Mouse (Mus musculus): ENCODE measurements around the gene Tmem179. TPM values are rescaled to one million over a fixed set of nuclear protein-coding genes. Genes with fewer than 3 reads are reported as not detected.
A peak's percentile ranks its signal among the peaks of the same experiment; 100 is the strongest.

The Tmem179 gene
- polyA plus RNA-seq, 1 experiment from 2014 or later, result 0.67 TPM

DNA sequence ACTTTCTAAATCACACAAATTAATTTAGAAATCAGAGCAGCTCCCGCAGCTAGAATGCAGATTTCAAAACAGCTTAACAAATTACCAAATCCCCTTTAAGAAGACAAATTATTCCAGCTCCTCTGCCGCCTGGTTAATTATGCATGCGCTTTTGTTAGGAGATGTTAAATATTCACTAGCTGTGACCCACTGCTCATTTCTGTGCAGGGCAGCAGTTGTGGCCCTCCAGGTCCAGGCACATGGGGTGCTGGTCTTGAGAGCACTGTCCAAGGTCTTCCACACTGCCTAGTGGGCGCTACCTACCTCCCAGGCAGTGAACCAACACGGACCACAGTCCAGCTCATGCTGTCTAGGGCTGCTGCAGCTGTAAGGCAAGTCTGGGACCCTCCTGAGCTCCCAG, 46.3 kb downstream of the Tmem179 start:
- H3K4me1 ChIP-seq (ENCODE audit: insufficient read depth, low read length), result peaks cover 16% of the 10 kb centered on the region
- H3K4me2 ChIP-seq (replicated peaks; ENCODE audit: low read depth, low read length), result no peak overlapping the region
- H3K27me3 ChIP-seq (ENCODE audit: insufficient read depth, low read length), result peaks cover 17% of the 10 kb centered on the region
- H3K9ac ChIP-seq (replicated peaks; ENCODE audit: low read length), result no peak overlapping the region
- WGBS, result 72% methylated on average over 5 of the region's 5 CpGs
- H3K27ac ChIP-seq (ENCODE audit: low read length), result no peak overlapping the region
- no peaks in the 10 kb centered on the region for H3K36me3 ChIP-seq (ENCODE audit: insufficient read depth, low read length)
- 0 out of 2 replicates have a peak, but pooled peaks have one; percentile 28 for ATAC-seq (ENCODE audit: low FRiP score, low TSS enrichment)
- no peak overlapping the region for H3K4me3 ChIP-seq (ENCODE audit: low read length)
- no peaks in the 10 kb centered on the region for H3K9me3 ChIP-seq (ENCODE audit: low read length)

DNA sequence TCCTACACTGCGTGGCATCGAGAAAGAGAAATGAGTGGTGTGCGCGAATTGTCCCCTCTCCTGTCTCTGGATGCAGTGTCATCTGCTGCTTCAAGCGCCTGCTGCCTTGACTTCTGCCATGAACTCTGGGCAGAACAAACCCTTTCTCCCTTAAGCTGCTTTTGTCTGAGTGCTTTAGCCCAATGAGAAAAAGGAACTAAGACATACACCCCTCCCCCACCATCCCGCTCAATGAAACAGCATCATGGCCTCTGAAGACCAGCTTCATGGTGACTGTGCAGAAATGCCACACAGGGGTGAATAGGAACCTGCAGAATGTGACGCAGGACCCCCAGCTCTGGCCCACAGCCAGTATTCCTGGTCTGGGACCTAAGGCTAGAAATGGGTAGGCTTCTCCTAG, 47.2 kb downstream of the Tmem179 start:
- no peak for ATAC-seq (ENCODE audit: low FRiP score, low TSS enrichment)
- Histone ChIP-seq H3K9me3 (ENCODE audit: low read length) (no peaks in the 10 kb centered on the region), H3K4me3 (ENCODE audit: low read length) (no peak overlapping the region), H3K4me1 (ENCODE audit: insufficient read depth, low read length) (peaks cover 16% of the 10 kb centered on the region), H3K27ac (ENCODE audit: low read length) (no peak overlapping the region), H3K27me3 (ENCODE audit: insufficient read depth, low read length) (peaks cover 12% of the 10 kb centered on the region), H3K4me2 (replicated peaks; ENCODE audit: low read depth, low read length) (no peak overlapping the region), H3K36me3 (ENCODE audit: insufficient read depth, low read length) (no peaks in the 10 kb centered on the region), H3K9ac (replicated peaks; ENCODE audit: low read length) (no peak overlapping the region)
- WGBS, result 89% methylated on average over 7 of the region's 7 CpGs

DNA sequence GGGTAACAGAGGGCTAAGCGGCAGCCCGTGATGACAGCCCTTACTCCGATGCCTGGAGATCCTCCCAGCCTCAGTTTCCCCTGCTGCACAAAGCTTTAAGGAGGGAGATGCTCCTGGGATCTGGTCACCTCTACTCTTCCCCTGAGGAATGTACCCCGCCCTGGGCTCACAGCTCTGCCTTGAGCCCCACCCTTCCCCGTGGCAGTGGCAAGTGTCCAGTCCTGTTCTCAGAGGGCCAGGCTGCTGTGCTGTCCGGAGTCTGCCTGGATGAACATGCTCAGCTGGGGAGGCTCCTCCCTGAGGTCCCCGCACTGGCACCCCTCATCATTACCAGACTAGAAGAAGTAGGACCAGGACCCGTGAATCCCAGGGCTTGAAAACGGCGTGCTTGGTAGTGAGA, 49.2 kb downstream of the Tmem179 start:
- ATAC-seq (ENCODE audit: low FRiP score, low TSS enrichment), result no peak
- Histone ChIP-seq H3K4me1 (ENCODE audit: insufficient read depth, low read length) (peaks cover 19% of the 10 kb centered on the region), H3K4me2 (replicated peaks; ENCODE audit: low read depth, low read length) (no peak overlapping the region), H3K36me3 (ENCODE audit: insufficient read depth, low read length) (no peaks in the 10 kb centered on the region), H3K27ac (ENCODE audit: low read length) (no peak overlapping the region), H3K9me3 (ENCODE audit: low read length) (no peaks in the 10 kb centered on the region), H3K4me3 (ENCODE audit: low read length) (no peak overlapping the region), H3K9ac (replicated peaks; ENCODE audit: low read length) (no peak overlapping the region), H3K27me3 (ENCODE audit: insufficient read depth, low read length) (peaks cover 8% of the 10 kb centered on the region; the same call in 1 of the 2 replicates)
- WGBS, result 67% methylated on average over 10 of the region's 10 CpGs

DNA sequence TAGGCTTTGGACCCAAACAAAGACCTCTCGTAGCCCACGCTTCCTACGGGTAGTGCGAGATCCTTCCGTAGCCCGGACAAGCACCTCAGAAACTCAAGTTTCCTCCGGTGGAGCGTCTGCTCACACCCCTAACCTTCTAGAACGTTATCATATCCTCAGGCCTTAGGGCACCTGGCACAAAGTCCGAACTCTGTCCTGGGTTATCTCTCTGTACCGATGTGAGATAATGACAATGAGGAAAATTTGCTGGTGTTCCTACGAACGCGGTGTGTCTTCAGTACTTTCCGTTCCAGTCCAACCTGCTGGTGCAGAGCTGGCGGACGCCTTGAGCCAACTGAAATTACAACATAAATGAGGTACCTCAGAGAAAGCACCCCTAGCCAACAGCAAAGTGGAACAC, 50.6 kb downstream of the Tmem179 start:
- Histone ChIP-seq H3K27me3 (ENCODE audit: insufficient read depth, low read length) (peaks cover 5% of the 10 kb centered on the region; the same call in 1 of the 2 replicates), H3K36me3 (ENCODE audit: insufficient read depth, low read length) (no peaks in the 10 kb centered on the region), H3K9me3 (ENCODE audit: low read length) (no peaks in the 10 kb centered on the region), H3K4me1 (ENCODE audit: insufficient read depth, low read length) (peaks cover 21% of the 10 kb centered on the region), H3K4me3 (ENCODE audit: low read length) (no peak overlapping the region), H3K4me2 (replicated peaks; ENCODE audit: low read depth, low read length) (no peak overlapping the region), H3K9ac (replicated peaks; ENCODE audit: low read length) (no peak overlapping the region), H3K27ac (ENCODE audit: low read length) (no peak overlapping the region)
- no peak for ATAC-seq (ENCODE audit: low FRiP score, low TSS enrichment)
- WGBS, result 91% methylated on average over 17 of the region's 17 CpGs

DNA sequence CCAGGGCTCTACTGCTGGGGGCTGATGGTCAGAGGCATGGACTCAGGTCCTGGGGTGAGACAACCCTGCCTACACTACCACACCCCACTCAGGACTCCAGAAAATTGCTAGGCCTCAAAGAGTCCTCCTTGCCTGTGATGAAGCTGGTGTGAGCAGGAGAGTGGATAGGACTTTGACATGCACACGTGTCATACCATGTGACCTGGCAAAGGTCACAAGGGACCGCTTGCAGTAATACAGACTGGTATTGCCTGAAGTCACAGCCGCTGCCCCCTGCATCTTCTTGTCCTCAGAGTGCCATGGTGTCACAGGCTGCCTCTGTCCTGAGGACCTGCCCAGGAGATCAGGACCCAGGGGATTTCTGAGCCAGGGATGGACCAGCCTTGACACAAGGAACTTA, 52.0 kb downstream of the Tmem179 start:
- H3K4me1 ChIP-seq (ENCODE audit: insufficient read depth, low read length), result peaks cover 18% of the 10 kb centered on the region; the same call in 1 of the 2 replicates
- no peaks in the 10 kb centered on the region for H3K9me3 ChIP-seq (ENCODE audit: low read length)
- no peak overlapping the region for H3K4me2 ChIP-seq (replicated peaks; ENCODE audit: low read depth, low read length)
- WGBS, result 71% methylated on average over 3 of the region's 3 CpGs
- peaks cover 5% of the 10 kb centered on the region; the same call in 1 of the 2 replicates for H3K27me3 ChIP-seq (ENCODE audit: insufficient read depth, low read length)
- ATAC-seq (ENCODE audit: low FRiP score, low TSS enrichment), result no peak
- H3K27ac ChIP-seq (ENCODE audit: low read length), result no peak overlapping the region
- H3K4me3 ChIP-seq (ENCODE audit: low read length), result no peak overlapping the region
- H3K9ac ChIP-seq (replicated peaks; ENCODE audit: low read length), result no peak overlapping the region
- no peaks in the 10 kb centered on the region for H3K36me3 ChIP-seq (ENCODE audit: insufficient read depth, low read length)

DNA sequence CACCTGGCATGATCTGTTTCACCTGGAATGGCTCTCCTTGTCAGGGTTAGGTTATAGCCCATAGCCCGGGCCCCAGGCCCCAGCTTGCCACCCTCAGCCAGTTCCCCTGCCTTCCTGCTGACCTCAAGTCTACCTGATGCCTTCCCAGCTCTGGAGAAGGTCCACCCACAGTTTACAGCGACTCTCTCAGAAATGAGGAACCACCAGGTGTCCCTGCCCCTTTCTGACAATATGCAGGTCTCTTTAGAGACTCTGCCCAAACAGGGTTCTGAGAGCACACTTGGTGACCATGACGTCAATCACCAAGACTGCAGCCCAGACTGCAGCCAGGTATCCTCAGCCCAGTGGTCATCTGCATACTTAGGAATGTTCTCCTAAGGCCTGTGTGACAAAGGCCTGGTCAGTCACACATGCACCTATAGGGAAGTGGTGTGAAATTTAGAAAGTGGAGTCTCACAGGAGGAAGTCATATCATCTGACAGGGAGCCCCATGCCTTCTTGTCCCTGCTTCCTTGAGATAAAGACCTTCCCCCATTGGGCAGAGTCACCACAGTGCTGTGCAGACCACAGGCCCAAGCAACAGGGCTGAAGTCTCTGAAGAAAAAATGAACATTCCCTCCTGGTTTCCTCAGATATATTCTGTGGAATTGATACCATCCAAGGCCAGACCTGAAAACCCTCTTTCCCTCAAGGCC, 52.6 kb downstream of the Tmem179 start:
- H3K36me3 ChIP-seq (ENCODE audit: insufficient read depth, low read length), result no peaks in the 10 kb centered on the region
- peaks cover 5% of the 10 kb centered on the region; the same call in 1 of the 2 replicates for H3K27me3 ChIP-seq (ENCODE audit: insufficient read depth, low read length)
- H3K27ac ChIP-seq (ENCODE audit: low read length), result no peak overlapping the region
- H3K9me3 ChIP-seq (ENCODE audit: low read length), result no peaks in the 10 kb centered on the region
- H3K9ac ChIP-seq (replicated peaks; ENCODE audit: low read length), result no peak overlapping the region
- WGBS, result 87% methylated on average over 3 of the region's 3 CpGs
- no peak for ATAC-seq (ENCODE audit: low FRiP score, low TSS enrichment)
- no peak overlapping the region for H3K4me3 ChIP-seq (ENCODE audit: low read length)
- H3K4me1 ChIP-seq (ENCODE audit: insufficient read depth, low read length), result peaks cover 18% of the 10 kb centered on the region; the same call in 1 of the 2 replicates
- H3K4me2 ChIP-seq (replicated peaks; ENCODE audit: low read depth, low read length), result no peak overlapping the region

DNA sequence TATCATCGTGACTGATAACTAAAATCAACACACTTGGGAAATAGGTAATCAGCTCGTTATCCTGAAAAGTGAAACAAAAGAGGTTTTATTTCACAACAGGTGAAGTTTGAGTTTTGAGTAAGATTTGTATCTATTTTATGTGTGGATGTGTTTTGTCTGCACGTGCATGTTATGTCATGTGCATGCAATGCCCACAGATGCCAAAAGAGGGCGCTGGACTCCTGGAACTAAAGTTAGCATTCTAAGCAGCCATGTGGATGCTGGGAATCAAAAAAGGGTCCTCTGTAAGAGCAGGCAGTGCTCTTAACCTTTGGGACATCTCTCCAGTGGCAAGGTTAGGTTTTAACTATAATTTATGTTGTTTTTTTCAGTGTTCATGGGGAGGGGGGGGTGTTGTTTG, 53.3 kb downstream of the Tmem179 start:
- ATAC-seq (ENCODE audit: low FRiP score, low TSS enrichment), result no peak
- H3K4me3 ChIP-seq (ENCODE audit: low read length), result no peak overlapping the region
- H3K27me3 ChIP-seq (ENCODE audit: insufficient read depth, low read length), result peaks cover 5% of the 10 kb centered on the region; the same call in 1 of the 2 replicates
- no peaks in the 10 kb centered on the region for H3K9me3 ChIP-seq (ENCODE audit: low read length)
- H3K36me3 ChIP-seq (ENCODE audit: insufficient read depth, low read length), result no peaks in the 10 kb centered on the region
- no peak overlapping the region for H3K9ac ChIP-seq (replicated peaks; ENCODE audit: low read length)
- 82% methylated on average over 4 of the region's 4 CpGs for WGBS
- H3K4me2 ChIP-seq (replicated peaks; ENCODE audit: low read depth, low read length), result no peak overlapping the region
- H3K4me1 ChIP-seq (ENCODE audit: insufficient read depth, low read length), result peaks cover 18% of the 10 kb centered on the region; the same call in 1 of the 2 replicates
- no peak overlapping the region for H3K27ac ChIP-seq (ENCODE audit: low read length)

DNA sequence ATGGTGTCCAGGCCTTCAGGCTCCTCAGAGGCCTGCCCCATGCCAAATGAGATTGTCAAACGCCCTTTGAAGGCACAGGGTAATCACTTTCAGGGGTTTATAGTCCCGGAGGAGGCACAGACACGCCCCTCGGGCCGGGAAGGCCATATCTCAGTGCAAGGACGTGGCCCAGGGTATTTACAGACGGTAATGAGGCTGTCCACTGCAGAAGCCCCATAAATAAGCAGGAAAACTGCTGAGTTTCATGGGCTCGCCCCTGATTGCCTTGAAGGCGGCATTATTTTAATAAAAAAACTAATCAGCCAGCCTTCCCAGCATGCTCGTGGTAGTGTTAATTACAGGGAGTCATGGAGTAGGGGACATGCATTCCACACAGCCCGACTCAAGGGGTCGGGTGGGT, 54.1 kb downstream of the Tmem179 start:
- Histone ChIP-seq H3K4me1 (ENCODE audit: insufficient read depth, low read length) (peaks cover 13% of the 10 kb centered on the region; the same call in 1 of the 2 replicates), H3K27me3 (ENCODE audit: insufficient read depth, low read length) (peaks cover 5% of the 10 kb centered on the region; the same call in 1 of the 2 replicates), H3K4me2 (replicated peaks; ENCODE audit: low read depth, low read length) (no peak overlapping the region), H3K36me3 (ENCODE audit: insufficient read depth, low read length) (no peaks in the 10 kb centered on the region), H3K9ac (replicated peaks; ENCODE audit: low read length) (no peak overlapping the region), H3K4me3 (ENCODE audit: low read length) (no peak overlapping the region), H3K9me3 (ENCODE audit: low read length) (no peaks in the 10 kb centered on the region), H3K27ac (ENCODE audit: low read length) (no peak overlapping the region)
- WGBS, result 19% methylated on average over 12 of the region's 12 CpGs
- no peak for ATAC-seq (ENCODE audit: low FRiP score, low TSS enrichment)

DNA sequence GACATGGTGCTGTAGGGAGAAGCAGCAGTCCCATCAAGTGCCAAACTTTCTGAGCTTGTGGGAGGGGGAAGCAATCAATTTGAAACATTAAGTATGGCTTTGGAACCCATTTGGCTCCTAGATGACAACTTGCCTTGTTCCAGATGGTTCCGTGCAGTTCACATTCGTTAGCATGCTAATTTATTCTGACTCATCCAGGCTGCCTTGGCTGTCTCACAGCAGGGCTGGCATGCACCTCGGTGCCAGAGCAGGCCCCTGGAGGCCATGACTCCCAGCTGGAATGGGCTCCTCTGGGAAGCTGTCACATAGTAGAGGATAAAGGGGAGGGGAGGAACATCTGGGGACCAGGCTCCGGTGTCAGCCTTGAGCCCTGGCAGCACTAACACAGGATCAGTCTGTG, 58.7 kb downstream of the Tmem179 start:
- Histone ChIP-seq H3K27me3 (ENCODE audit: insufficient read depth, low read length) (peaks cover 4% of the 10 kb centered on the region; the same call in 1 of the 2 replicates), H3K4me1 (ENCODE audit: insufficient read depth, low read length) (0 out of 2 replicates have a peak, but pooled peaks cover 4% of the 10 kb centered on the region), H3K9me3 (ENCODE audit: low read length) (no peaks in the 10 kb centered on the region), H3K4me2 (replicated peaks; ENCODE audit: low read depth, low read length) (no peak overlapping the region), H3K36me3 (ENCODE audit: insufficient read depth, low read length) (no peaks in the 10 kb centered on the region), H3K27ac (ENCODE audit: low read length) (no peak overlapping the region), H3K4me3 (ENCODE audit: low read length) (no peak overlapping the region), H3K9ac (replicated peaks; ENCODE audit: low read length) (no peak overlapping the region)
- no peak for ATAC-seq (ENCODE audit: low FRiP score, low TSS enrichment)
- 41% methylated on average over 4 of the region's 4 CpGs for WGBS

DNA sequence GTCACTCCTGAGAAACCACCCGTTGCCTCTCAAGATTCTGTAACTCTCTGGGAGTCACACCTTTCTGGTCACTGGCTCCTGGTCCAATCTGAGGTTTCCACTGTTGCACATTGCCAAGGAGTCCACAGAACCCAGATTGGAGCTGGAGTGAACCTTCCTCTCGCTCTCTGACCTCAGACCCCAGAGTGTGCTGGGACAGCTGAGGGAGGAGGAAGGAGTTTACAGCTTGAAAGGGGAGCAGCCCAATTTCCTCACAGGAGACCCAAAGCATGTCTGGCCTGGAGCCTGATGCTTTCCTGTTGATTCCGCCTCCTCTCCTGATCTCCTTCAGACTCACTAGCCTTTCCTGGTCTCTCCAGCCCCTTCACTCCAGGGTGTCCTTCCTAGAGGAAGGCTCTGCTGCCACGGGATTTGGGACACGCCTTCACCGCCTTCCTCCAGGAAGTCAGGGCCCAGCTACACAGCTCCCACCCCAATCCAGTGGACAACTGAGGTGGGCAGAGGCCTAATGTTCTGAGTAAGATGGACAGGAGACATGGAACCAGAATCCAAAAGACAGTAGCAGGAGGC, 60.3 kb downstream of the Tmem179 start:
- ATAC-seq (ENCODE audit: low FRiP score, low TSS enrichment), result no peak
- H3K27ac ChIP-seq (ENCODE audit: low read length), result no peak overlapping the region
- H3K36me3 ChIP-seq (ENCODE audit: insufficient read depth, low read length), result no peaks in the 10 kb centered on the region
- no peaks in the 10 kb centered on the region for H3K9me3 ChIP-seq (ENCODE audit: low read length)
- H3K4me3 ChIP-seq (ENCODE audit: low read length), result no peak overlapping the region
- no peaks in the 10 kb centered on the region for H3K27me3 ChIP-seq (ENCODE audit: insufficient read depth, low read length)
- H3K9ac ChIP-seq (replicated peaks; ENCODE audit: low read length), result no peak overlapping the region
- no peak overlapping the region for H3K4me2 ChIP-seq (replicated peaks; ENCODE audit: low read depth, low read length)
- WGBS, result 69% methylated on average over 6 of the region's 6 CpGs
- H3K4me1 ChIP-seq (ENCODE audit: insufficient read depth, low read length), result no peaks in the 10 kb centered on the region

All from kidney, embryonic 16.5 days (tissue).